Mouse (Mus musculus) hindbrain, embryonic 14.5 days (tissue): ENCODE data around the gene Gm21988. TPM values are rescaled to one million over a fixed set of nuclear protein-coding genes. Genes with fewer than 3 reads are reported as not detected.
A peak's percentile ranks its signal among the peaks of the same experiment; 100 is the strongest.

Source experiments
- ATAC-seq: fragments of 200-750 bp; cut with Nextera tagmentation; 2 replicates; pipeline ENCODE4 v1.8.0; 2017; ENCODE audit warnings: moderate number of reproducible peaks, mild to moderate bottlenecking, moderate TSS enrichment, moderate library complexity; ENCODE audit not compliant: low FRiP score
- DNase-seq: peaks from one replicate; pipeline ENCODE4 v3.0.0-alpha.2; 2015; ENCODE audit warnings: low spot score
- H3K27ac ChIP-seq: fragments of 300-500 bp; sonication (generic); 2 replicates; pipeline ENCODE4 v1.5.1; 2014; ENCODE audit warnings: mild to moderate bottlenecking, moderate library complexity
- H3K27me3 ChIP-seq: fragments of 300-500 bp; sonication (generic); 2 replicates; pipeline ENCODE4 v1.6.1; 2014; ENCODE audit warnings: mild to moderate bottlenecking, low read length, mixed read lengths; ENCODE audit not compliant: control insufficient read depth, insufficient read depth
- H3K36me3 ChIP-seq: fragments of 300-500 bp; sonication (generic); replicated peaks from 2 replicates; pipeline ENCODE4 v1.6.1; 2014; ENCODE audit not compliant: control insufficient read depth, insufficient read depth
- H3K4me1 ChIP-seq: fragments of 300-500 bp; sonication (generic); replicated peaks from 2 replicates; pipeline ENCODE4 v1.6.1; 2014; ENCODE audit warnings: antibody characterized with exemption, low read length, mixed read lengths; ENCODE audit not compliant: control insufficient read depth, insufficient read depth
- H3K4me2 ChIP-seq: fragments of 300-500 bp; sonication (generic); replicated peaks from 2 replicates; pipeline ENCODE4 v1.6.1; 2014; ENCODE audit warnings: mild to moderate bottlenecking, moderate library complexity
- H3K4me3 ChIP-seq: fragments of 300-500 bp; sonication (generic); replicated peaks from 2 replicates; pipeline ENCODE4 v1.5.1; 2014; ENCODE audit warnings: mild to moderate bottlenecking, low read length
- H3K9ac ChIP-seq: fragments of 300-500 bp; sonication (generic); 2 replicates; pipeline ENCODE4 v1.6.1; 2014
- H3K9me3 ChIP-seq: fragments of 300-500 bp; sonication (generic); 2 replicates; pipeline ENCODE4 v1.6.1; 2016; ENCODE audit warnings: low read length; ENCODE audit not compliant: control insufficient read depth
- WGBS: fragments of 180-500 bp; shearing (Covaris S2); extraction: QIAGEN DNeasy Blood & Tissue Kit; methylation state at CpG from one replicate; pipeline ENCODE4 v1.1.7; 2014; 5-methylcytosine and 5-hydroxymethylcytosine counted together
- polyA plus RNA-seq: library from polyadenylated mRNA; unstranded; fragments of >200 nt; fragmentation: Nextera tagmentation; extraction: Ambion mirVana; gene quantifications from 2 replicates; pipeline ENCODE4 v1.2.1, GENCODE M21; 2014

Gene Gm21988
- polyA plus RNA-seq, 1 experiment from 2014 or later = 15.9 TPM

DNA sequence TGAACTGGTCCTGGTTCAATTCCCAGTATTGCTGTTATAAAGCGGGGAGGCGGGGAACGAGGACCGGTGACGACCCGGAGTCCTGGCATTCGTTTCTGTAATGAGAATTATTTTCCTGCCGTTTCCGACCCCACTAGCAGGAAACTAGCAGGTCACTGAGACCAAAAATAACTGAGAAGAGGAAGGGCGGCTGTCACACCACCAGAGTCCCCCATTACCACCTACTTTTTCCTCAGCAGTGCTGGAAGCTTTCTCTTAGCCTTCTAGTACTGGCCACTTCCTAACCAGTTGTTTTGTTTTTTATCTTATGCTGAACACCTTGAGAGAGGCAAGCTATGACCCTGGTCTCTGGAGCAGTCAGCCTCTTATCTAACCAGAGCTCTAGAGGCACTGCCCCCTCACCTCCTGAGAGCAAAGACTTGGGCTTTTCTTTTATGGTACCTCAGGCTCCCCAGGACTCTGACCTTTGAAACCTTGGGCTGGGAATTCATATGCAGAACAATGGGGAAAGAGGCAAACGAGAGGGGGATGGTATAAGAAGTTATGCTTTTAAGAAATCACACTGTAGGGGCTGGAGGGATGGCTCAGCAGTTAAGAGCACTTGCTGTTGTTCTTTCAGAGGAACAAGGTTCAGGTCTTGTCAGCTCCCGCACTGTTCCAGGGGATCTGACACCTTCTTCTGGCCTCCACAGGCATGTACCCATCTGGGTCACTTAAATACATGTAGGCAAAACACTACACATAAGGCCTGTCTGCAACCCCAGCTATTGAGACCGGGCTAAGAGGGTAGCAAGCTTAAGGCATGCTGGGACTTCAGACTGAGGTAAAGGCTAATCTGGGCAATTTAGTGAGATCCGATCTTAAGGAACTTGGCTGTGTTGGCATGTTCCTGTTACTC lies 17.8 kb downstream of the Gm21988 start:
- Histone ChIP-seq H3K4me3 (peak overlapping the region; percentile 66), H3K36me3 (peaks cover 11% of the 10 kb centered on the region), H3K27me3 (peaks cover 32% of the 10 kb centered on the region), H3K4me2 (peak overlapping the region; percentile 91), H3K9me3 (no peaks in the 10 kb centered on the region), H3K9ac (peak overlapping the region; percentile 88), H3K27ac (peak overlapping the region; percentile 91), H3K4me1 (peaks cover 38% of the 10 kb centered on the region)
- 5% methylated on average over 14 of the region's 14 CpGs for WGBS
- no peak for ATAC-seq
- no peak for DNase-seq

DNA sequence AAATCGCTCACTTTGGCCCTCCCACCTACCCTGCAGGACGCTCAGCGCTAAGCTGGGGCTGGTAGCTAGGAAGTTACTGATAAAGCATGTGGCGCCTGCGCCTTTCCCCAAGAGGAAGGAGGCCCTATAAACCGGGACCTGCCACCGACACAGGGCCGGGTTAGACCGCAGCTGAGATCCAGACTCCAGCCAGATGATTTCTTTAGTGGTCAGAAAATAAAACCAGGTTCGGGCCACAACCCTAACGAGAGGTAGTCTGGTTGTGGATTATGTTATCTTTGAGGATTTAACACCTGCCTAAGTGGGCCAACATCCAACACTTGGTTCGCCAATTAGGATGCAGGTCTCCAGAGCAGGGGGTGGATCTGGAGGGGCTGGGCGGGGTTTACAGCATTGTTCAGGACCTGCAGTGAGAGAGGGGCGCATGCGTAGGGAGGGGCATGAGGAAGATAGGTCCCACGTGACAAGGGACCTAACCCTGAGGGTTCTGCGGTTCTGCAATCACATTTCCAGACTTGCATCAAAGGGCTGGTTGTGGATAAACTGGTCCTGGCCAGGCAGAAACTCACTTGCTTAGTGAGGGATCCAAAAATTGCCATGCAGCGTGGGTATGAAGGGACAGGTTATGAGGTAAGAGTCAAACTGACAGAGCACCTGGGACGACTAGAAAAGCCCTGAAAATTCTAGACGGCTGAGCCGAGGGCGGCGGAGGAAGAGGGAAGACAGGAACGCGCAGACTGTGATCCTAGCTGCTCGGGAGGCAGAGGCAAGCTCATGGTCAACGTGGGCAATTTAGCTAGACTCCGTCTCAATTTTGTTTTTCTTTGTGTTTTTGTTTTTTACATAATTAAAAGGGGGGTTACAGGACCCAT lies 18.7 kb downstream of the Gm21988 start, which contains the start of gene Slc16a13:
Gene Slc16a13 (minus strand): TSS at position 334 of the 872 bp plus-strand sequence.
- peaks cover 30% of the 10 kb centered on the region for H3K4me1 ChIP-seq
- H3K9ac ChIP-seq = peak within 1 kb of the TSS; percentile 88
- peak within 1 kb of the TSS; percentile 66 for H3K4me3 ChIP-seq
- no peaks in the 10 kb centered on the region for H3K9me3 ChIP-seq
- peak; percentile 96 for ATAC-seq
- peak; percentile 96 for DNase-seq
- H3K4me2 ChIP-seq = peak within 1 kb of the TSS; percentile 91
- peaks cover 16% of the 10 kb centered on the region for H3K36me3 ChIP-seq
- WGBS = under 1% methylated on average over 28 of the region's 28 CpGs
- H3K27ac ChIP-seq = peak within 1 kb of the TSS; percentile 91
- H3K27me3 ChIP-seq = peaks cover 32% of the 10 kb centered on the region

DNA sequence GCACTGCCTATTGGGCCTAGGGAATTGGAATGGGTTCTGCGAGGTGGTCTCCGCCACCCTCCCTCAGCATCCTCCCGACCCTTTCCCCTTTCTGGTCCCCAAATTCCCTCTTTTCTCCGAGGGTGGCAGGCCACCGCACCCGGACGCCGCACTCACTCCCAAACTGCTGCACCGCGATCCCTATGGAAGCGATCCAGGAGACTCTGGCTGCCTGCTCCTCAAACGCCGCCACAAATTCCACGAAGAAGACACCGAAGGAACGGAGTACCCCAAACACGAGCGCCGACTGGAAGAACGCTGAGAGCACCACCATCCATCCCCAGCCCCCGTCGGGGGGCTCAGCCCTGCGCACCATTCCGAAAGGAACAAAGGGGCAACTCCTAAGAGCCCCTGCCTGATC lies 19.3 kb downstream of the Gm21988 start:
- Histone ChIP-seq H3K27ac (peak overlapping the region; percentile 91), H3K4me1 (peaks cover 27% of the 10 kb centered on the region), H3K4me3 (peak overlapping the region; percentile 66), H3K27me3 (peaks cover 32% of the 10 kb centered on the region), H3K4me2 (peak overlapping the region; percentile 91), H3K9ac (peak overlapping the region; percentile 88), H3K36me3 (peaks cover 16% of the 10 kb centered on the region), H3K9me3 (no peaks in the 10 kb centered on the region)
- no peak for DNase-seq
- ATAC-seq = no peak
- WGBS = 1% methylated on average over 24 of the region's 24 CpGs

DNA sequence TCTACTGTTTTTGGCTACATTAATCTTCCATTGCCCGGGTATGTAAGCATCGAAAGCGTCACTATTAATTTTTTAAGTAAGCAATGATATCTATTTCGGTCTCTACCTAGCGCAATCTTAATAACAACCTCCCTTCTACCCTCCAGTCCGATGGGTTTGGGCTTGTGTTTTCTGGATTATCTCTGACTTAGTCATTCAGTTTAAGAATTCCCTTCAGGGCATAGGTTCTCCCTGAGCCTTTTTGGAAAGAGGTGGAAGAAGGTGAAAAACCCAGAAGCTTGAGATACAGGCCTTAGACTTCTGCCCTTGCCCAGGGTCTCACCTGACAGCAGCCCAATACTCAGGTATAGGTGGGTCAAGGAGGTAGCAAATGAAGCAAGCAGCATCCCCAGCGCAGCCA lies 19.8 kb downstream of the Gm21988 start:
- Histone ChIP-seq H3K4me2 (peak overlapping the region; percentile 91), H3K27me3 (peaks cover 32% of the 10 kb centered on the region), H3K27ac (peak overlapping the region; percentile 91), H3K4me1 (peaks cover 30% of the 10 kb centered on the region), H3K9me3 (no peaks in the 10 kb centered on the region), H3K4me3 (peak overlapping the region; percentile 66), H3K36me3 (peaks cover 16% of the 10 kb centered on the region), H3K9ac (peak overlapping the region; percentile 88)
- WGBS = 56% methylated on average over 7 of the region's 7 CpGs
- ATAC-seq = no peak
- no peak for DNase-seq

DNA sequence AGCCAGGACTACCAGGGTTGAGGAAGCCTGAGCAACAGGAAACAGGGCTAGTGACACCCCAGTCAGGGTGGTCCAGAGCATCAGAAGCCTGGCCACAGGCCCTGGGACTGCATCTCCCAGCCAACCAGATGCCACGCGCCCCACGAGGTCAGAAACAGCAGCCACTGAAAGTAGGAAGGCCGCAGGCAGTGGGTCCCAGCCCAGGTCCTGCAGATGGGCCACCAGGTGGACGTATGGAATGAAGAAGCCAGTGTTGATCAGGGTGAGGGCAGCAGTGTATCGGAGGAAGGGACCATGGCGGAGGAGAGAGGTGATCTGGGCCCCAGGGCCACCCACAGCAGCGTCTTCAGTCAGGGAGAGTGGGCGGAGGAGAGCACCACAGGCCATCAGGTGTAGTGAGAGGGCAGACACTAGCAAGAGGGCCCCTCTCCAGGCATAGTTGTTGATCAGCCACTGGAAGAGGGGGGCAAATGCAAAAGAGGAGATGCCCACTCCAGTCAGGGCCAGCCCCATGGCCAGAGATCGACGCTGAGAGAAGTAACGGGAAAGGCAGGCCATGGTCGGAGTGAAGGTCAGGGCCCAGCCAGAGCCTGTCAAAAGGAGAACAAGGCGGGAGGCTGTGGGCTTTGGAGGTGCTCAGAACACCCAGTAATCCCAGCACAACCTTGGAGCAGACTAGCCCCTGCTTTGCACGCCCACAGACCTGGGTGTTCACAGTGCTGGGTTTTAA lies 20.7 kb downstream of the Gm21988 start:
- peaks cover 16% of the 10 kb centered on the region for H3K36me3 ChIP-seq
- peak overlapping the region; percentile 88 for H3K9ac ChIP-seq
- no peak for DNase-seq
- H3K4me2 ChIP-seq = peak overlapping the region; percentile 91
- WGBS = 88% methylated on average over 15 of the region's 15 CpGs
- H3K4me1 ChIP-seq = peaks cover 40% of the 10 kb centered on the region
- H3K9me3 ChIP-seq = no peaks in the 10 kb centered on the region
- peaks cover 32% of the 10 kb centered on the region for H3K27me3 ChIP-seq
- H3K27ac ChIP-seq = no peak overlapping the region
- no peak for ATAC-seq
- H3K4me3 ChIP-seq = peak overlapping the region; percentile 66; the same call in 1 of the 2 replicates

DNA sequence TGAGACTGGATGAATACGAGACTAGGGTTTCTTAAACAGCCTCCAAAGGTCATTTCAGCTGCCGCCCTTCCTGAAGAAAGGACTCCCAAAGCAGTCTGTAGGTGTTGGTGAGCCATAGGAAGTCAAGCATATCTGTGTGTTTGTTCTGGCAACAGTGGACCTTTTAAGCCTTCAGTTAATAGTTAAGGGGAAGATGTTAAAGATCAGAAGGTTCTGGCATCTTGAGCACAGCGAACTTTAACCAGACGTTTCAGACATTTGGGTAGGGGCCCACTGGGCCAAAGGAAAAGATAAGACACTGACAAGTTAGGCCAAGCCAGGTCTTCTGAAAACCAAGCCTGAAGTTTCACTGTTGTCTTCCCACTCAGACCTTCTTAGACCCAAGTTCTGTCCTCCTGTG lies 21.6 kb downstream of the Gm21988 start:
- Histone ChIP-seq H3K27me3 (peaks cover 39% of the 10 kb centered on the region), H3K4me3 (no peak overlapping the region), H3K4me2 (no peak overlapping the region), H3K9me3 (no peaks in the 10 kb centered on the region), H3K36me3 (peaks cover 16% of the 10 kb centered on the region), H3K9ac (no peak overlapping the region), H3K27ac (no peak overlapping the region), H3K4me1 (peaks cover 44% of the 10 kb centered on the region)
- no peak for DNase-seq
- 90% methylated on average over 4 of the region's 4 CpGs for WGBS
- ATAC-seq = no peak

DNA sequence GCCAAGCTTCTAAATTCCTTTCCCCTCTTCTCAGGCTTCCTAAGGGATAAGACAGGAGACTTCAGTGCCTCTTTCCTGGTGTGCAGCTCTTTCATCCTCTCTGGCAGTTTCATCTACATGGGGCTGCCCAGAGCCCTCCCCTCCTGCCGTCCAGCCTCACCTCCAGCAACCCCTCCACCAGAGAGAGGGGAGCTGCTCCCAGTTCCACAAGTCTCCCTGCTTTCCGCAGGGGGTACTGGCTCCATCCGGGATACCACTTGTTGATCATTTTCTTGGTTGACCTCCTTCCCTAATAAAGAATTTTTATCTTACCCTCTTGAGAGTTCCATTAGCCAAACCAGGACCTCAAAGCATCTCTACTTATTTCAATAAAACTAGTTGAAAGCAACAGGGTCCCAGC lies 23.5 kb downstream of the Gm21988 start:
- Histone ChIP-seq H3K4me2 (no peak overlapping the region), H3K9ac (no peak overlapping the region), H3K36me3 (peaks cover 16% of the 10 kb centered on the region), H3K9me3 (no peaks in the 10 kb centered on the region), H3K4me3 (no peak overlapping the region), H3K27me3 (peaks cover 48% of the 10 kb centered on the region), H3K27ac (no peak overlapping the region), H3K4me1 (peaks cover 36% of the 10 kb centered on the region)
- no peak for DNase-seq
- WGBS = 70% methylated on average over 3 of the region's 3 CpGs
- no peak for ATAC-seq

DNA sequence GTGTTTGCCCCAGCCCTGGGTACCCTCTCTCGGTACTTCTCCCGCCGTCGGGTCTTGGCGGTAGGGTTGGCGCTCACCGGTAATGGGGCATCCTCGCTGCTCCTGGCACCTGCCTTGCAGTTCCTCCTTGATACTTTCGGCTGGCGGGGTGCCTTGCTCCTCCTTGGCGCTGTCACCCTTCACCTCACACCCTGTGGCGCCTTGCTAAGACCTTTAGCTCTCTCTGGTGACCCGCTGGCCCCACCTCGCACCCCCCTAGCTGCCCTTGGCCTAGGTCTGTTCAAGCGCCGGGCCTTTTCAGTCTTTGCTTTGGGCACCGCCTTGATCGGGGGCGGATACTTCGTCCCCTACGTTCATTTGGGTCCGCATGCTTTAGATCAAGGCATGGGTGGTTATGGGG lies 24.3 kb downstream of the Gm21988 start:
- no peak overlapping the region for H3K27ac ChIP-seq
- peaks cover 48% of the 10 kb centered on the region for H3K27me3 ChIP-seq
- H3K9ac ChIP-seq = no peak overlapping the region
- 0 out of 2 replicates have a peak overlapping the region, but pooled peaks have one; percentile 32 for H3K4me3 ChIP-seq
- DNase-seq = no peak
- peaks cover 16% of the 10 kb centered on the region for H3K36me3 ChIP-seq
- peaks cover 36% of the 10 kb centered on the region for H3K4me1 ChIP-seq
- H3K4me2 ChIP-seq = peak overlapping the region; percentile 79; the same call in 1 of the 2 replicates
- WGBS = 10% methylated on average over 22 of the region's 22 CpGs
- H3K9me3 ChIP-seq = no peaks in the 10 kb centered on the region
- ATAC-seq = no peak
